In the genomic region with DNA sequence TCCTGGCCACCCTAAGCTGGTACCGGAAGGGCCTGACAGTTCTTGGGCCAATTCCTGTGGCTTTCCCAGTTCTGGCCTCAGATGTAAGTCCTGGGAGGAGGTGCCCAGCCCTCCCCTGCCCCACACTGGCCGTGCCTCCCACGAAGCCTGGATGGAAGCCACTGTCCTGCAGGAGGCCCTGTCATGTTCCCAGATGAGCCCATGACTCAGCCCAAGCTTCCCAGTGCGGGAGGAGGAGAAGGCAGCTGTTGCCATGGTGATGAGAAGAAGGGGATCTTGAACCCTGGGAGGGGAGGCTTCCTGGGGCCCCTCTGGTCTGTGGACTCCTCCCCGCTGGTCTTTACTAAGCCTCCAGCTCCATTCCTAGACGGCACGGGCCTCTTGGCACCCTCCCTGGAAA, we compare ENCODE assay signal across 21 mouse cellular contexts. TPM values are rescaled to one million over a fixed set of nuclear protein-coding genes. Genes with fewer than 3 reads are reported as not detected.
A peak's percentile ranks its signal among the peaks of the same experiment; 100 is the strongest.
DNase-seq lines count a peak whose midpoint lies in the region; ATAC-seq lines count a peak whose summit lies in the region.
"Had no signal": no experiment of that assay in that cellular context is flagged by ENCODE, and none has a peak within 500 bp of the region (broad histone marks: within the 10 kb centered on the region; RNA-seq: fewer than 3 reads in every experiment).

No protein-coding gene starts in this region.

- ATAC-seq in frontal cortex, adult (ENCODE audit: low TSS enrichment) = peak; percentile 57; the same call in 1 of the 2 replicates
- ATAC-seq: forebrain, embryonic 16.5 days; intestine, embryonic 16.5 days had no signal

- DNase-seq in frontal cortex, postnatal 36 days (ENCODE audit: low spot score in 2 of 2) = no peak
- DNase-seq in left cerebral cortex, postnatal 4 days = peak; percentile 68
- no peak for DNase-seq in left cerebral cortex, adult 11 months (ENCODE audit: low spot score)
- DNase-seq in 3134 (ENCODE audit: extremely low read depth, insufficient read length, low spot score) = peak; percentile 74
- peak; percentile 87 for DNase-seq in NIH3T3 (ENCODE audit: low read depth)
- no peak for DNase-seq in heart, postnatal 14 days
- DNase-seq in layer of hippocampus, adult 9-11 months = no peak
- DNase-seq: adrenal gland, postnatal 25 days; cerebellum, adult 18-20 months; cerebellum, postnatal 25 days; gastrocnemius, postnatal 14 days; heart, postnatal 36 days; kidney, adult 8-10 months; liver; lung, adult 2 months; lung, postnatal 10 days; right cerebral cortex, postnatal 14 days had no signal

- intact Hi-C loops in left cerebral cortex, postnatal 4 days (cut with DNase I) = no loop called here
- intact Hi-C loops in heart, postnatal 14 days (cut with DNase I) = no loop called here

RNA-seq across cellular contexts. Expression of a gene that starts 4.7 kb away (rescaled TPM):
- 1 to 10 TPM in 1 of 2 experiments, under 1 TPM in 1; 0.62 to 1.9 TPM for total RNA-seq in left cerebral cortex, postnatal 4 days (2021)
- total RNA-seq in heart, postnatal 14 days (2021) = 1 to 10 TPM; 5.8 to 7.2 TPM

RNA-seq across cellular contexts. Expression of a gene that starts 8.7 kb away (rescaled TPM):
- total RNA-seq in left cerebral cortex, postnatal 4 days (2021) = 100 to 1,000 TPM; 279 to 286 TPM
- total RNA-seq in heart, postnatal 14 days (2021) = 100 to 1,000 TPM; 217 to 237 TPM

RNA-seq across cellular contexts. Expression of a gene that starts 36.9 kb away (rescaled TPM):
- 100 to 1,000 TPM; 183 to 185 TPM for total RNA-seq in left cerebral cortex, postnatal 4 days (2021)
- 1 to 10 TPM; 8.6 to 9.9 TPM for total RNA-seq in heart, postnatal 14 days (2021)
- total RNA-seq: monocyte, adult 5-6 weeks had no signal

RNA-seq across cellular contexts. Expression of a gene that starts 38.9 kb away (rescaled TPM):
- 10 to 100 TPM; 25.3 to 25.9 TPM for total RNA-seq in left cerebral cortex, postnatal 4 days (2021)
- 10 to 100 TPM; 25.4 to 30.9 TPM for total RNA-seq in heart, postnatal 14 days (2021)

Comparison
In these comparisons a context has a peak if more than half of its experiments do, and no peak if none do; other contexts are left out.
1. DNase-seq: peak in left cerebral cortex, postnatal 4 days (single experiment), 3134 (single experiment) and NIH3T3 (single experiment); none in frontal cortex, postnatal 36 days (0 of 2), left cerebral cortex, adult 11 months (single experiment), heart, postnatal 14 days (0 of 2) and layer of hippocampus, adult 9-11 months (single experiment).
2. RNA of a gene that starts 36.9 kb away (total RNA-seq): 183 to 185 TPM in left cerebral cortex, postnatal 4 days; 8.6 to 9.9 TPM in heart, postnatal 14 days; every median in the first group is over 10 times any median in the second.